25 mouse cellular contexts compared by ENCODE assay signal in genomic region chr5:111101383-111101932, GRCm38 (mm10).
DNase-seq lines count a peak whose midpoint lies in the region; ATAC-seq and TF ChIP-seq lines count a peak whose summit lies in the region.
"Had no signal": no experiment of that assay in that cellular context is flagged by ENCODE, and none has a peak within 500 bp of the region (broad histone marks: within the 10 kb centered on the region; RNA-seq: fewer than 3 reads in every experiment).

No protein-coding gene starts in this region.

- ATAC-seq in kidney, embryonic 15.5 days (replicated peaks; ENCODE audit: low FRiP score): peak; percentile 78
- ATAC-seq: forebrain, embryonic 13.5 days; intestine, embryonic 15.5 days had no signal

- no peak overlapping the region for H3K4me3 ChIP-seq in kidney, adult 2 months (ENCODE audit: insufficient read depth, low read depth, low read length)
- no peak overlapping the region for H3K4me3 ChIP-seq in kidney, embryonic 15.5 days (replicated peaks)
- H3K4me3 ChIP-seq: embryonic facial prominence, embryonic 15.5 days; forebrain, embryonic 13.5 days; intestine, embryonic 15.5 days; midbrain, embryonic 12.5 days; myocyte; stomach, embryonic 15.5 days had no signal

- peak overlapping the region; percentile 34; the same call in 1 of the 2 replicates for H3K4me2 ChIP-seq in kidney, embryonic 15.5 days
- H3K4me2 ChIP-seq: embryonic facial prominence, embryonic 15.5 days; forebrain, embryonic 13.5 days; intestine, embryonic 15.5 days; midbrain, embryonic 12.5 days; stomach, embryonic 15.5 days had no signal

- H3K9me3 ChIP-seq in kidney, embryonic 15.5 days (replicated peaks): no peaks in the 10 kb centered on the region
- H3K9me3 ChIP-seq: embryonic facial prominence, embryonic 15.5 days; forebrain, embryonic 13.5 days; G1E; intestine, embryonic 15.5 days; midbrain, embryonic 12.5 days; stomach, embryonic 15.5 days had no signal

- no peak overlapping the region for H3K27ac ChIP-seq in kidney, adult 2 months (ENCODE audit: insufficient read depth, low read depth, low read length)
- H3K27ac ChIP-seq in kidney, embryonic 15.5 days: peak overlapping the region; percentile 83
- H3K27ac ChIP-seq: embryonic facial prominence, embryonic 15.5 days; forebrain, embryonic 13.5 days; hindbrain, postnatal 0 days; intestine, embryonic 15.5 days; liver, embryonic 14.5 days; macrophage; midbrain, embryonic 12.5 days; stomach, embryonic 15.5 days had no signal

- no peak overlapping the region for H3K9ac ChIP-seq in kidney, embryonic 15.5 days
- H3K9ac ChIP-seq: embryonic facial prominence, embryonic 15.5 days; forebrain, embryonic 13.5 days; intestine, embryonic 15.5 days; liver, embryonic 14.5 days; midbrain, embryonic 12.5 days; stomach, embryonic 15.5 days had no signal

- TF ChIP-seq POLR2A in kidney, adult 2 months (IDR thresholded peaks at IDR 0.05; ENCODE audit: low read depth, low read length): no peak

- no peak for TF ChIP-seq CTCF in kidney, adult 2 months (conservative IDR thresholded peaks at IDR 0.05; ENCODE audit: insufficient read depth, insufficient read length, low read depth, low read length)

- H3K4me1 ChIP-seq in kidney, adult 2 months (ENCODE audit: control insufficient read depth, insufficient read depth, low read length): peaks cover 20% of the 10 kb centered on the region
- H3K4me1 ChIP-seq in kidney, embryonic 15.5 days: peaks cover 73% of the 10 kb centered on the region

- 58% methylated on average over 6 of the region's 6 CpGs for WGBS in kidney, adult 2 months
- 17% methylated on average over 6 of the region's 6 CpGs for WGBS in kidney, embryonic 15.5 days

- peak; percentile 37 for DNase-seq in embryo, embryonic 11 days
- no peak for DNase-seq in embryo, embryonic 9.5 days (ENCODE audit: extremely low spot score)
- DNase-seq in kidney, adult 2 months: peak; percentile 39
- no peak for DNase-seq in kidney, adult 11 months
- peak; percentile 37 for DNase-seq in kidney, postnatal 14 days
- DNase-seq in spleen, postnatal 4 days (ENCODE audit: low spot score in 2 of 2): no peak
- DNase-seq in layer of hippocampus, adult 18-20 months (ENCODE audit: low spot score in 2 of 2): no peak
- DNase-seq: adrenal gland, adult 8-10 months; cerebellum, adult 2 months; cerebellum, postnatal 14 days; heart, postnatal 14 days; liver; lung, adult 2 months; lung, postnatal 10 days had no signal

- H3K27me3 ChIP-seq in kidney, adult 2 months (replicated peaks; ENCODE audit: control insufficient read depth, insufficient read depth, low read length): no peaks in the 10 kb centered on the region
- no peaks in the 10 kb centered on the region for H3K27me3 ChIP-seq in kidney, embryonic 15.5 days
- H3K27me3 ChIP-seq: embryonic facial prominence, embryonic 15.5 days; forebrain, embryonic 13.5 days; intestine, embryonic 15.5 days; midbrain, embryonic 12.5 days; stomach, embryonic 15.5 days had no signal

- H3K36me3 ChIP-seq in kidney, adult 2 months (ENCODE audit: control insufficient read depth, insufficient read depth, low read length): no peaks in the 10 kb centered on the region
- H3K36me3 ChIP-seq in kidney, embryonic 15.5 days: peaks cover 14% of the 10 kb centered on the region
- H3K36me3 ChIP-seq: G1E; intestine, embryonic 15.5 days; stomach, embryonic 15.5 days had no signal

Comparison
In these comparisons a context has a peak if more than half of its experiments do, and no peak if none do; other contexts are left out.
1. DNase-seq: peak in embryo, embryonic 11 days (single experiment), kidney, adult 2 months (single experiment) and kidney, postnatal 14 days (single experiment); none in embryo, embryonic 9.5 days (single experiment), kidney, adult 11 months (single experiment), spleen, postnatal 4 days (0 of 2) and layer of hippocampus, adult 18-20 months (0 of 2).